Comparison of ENCODE assay signal across 23 mouse cellular contexts in genomic region chr2:165420195-165420594, GRCm38 (mm10). TPM values are rescaled to one million over a fixed set of nuclear protein-coding genes. Genes with fewer than 3 reads are reported as not detected.
DNase-seq lines count a peak whose midpoint lies in the region; ATAC-seq and TF ChIP-seq lines count a peak whose summit lies in the region.
"Had no signal": no experiment of that assay in that cellular context is flagged by ENCODE, and none has a peak within 500 bp of the region (broad histone marks: within the 10 kb centered on the region; RNA-seq: fewer than 3 reads in every experiment).

No protein-coding gene starts in this region.

- H3K4me2 ChIP-seq in heart, embryonic 13.5 days: no peak overlapping the region
- H3K4me2 ChIP-seq in embryonic facial prominence, embryonic 13.5 days: no peak overlapping the region
- no peak overlapping the region for H3K4me2 ChIP-seq in hindbrain, embryonic 16.5 days (ENCODE audit: low read length)
- no peak overlapping the region for H3K4me2 ChIP-seq in midbrain, postnatal 0 days (ENCODE audit: low read depth, low read length, poor library complexity, severe bottlenecking)
- no peak overlapping the region for H3K4me2 ChIP-seq in intestine, embryonic 15.5 days (replicated peaks)
- H3K4me2 ChIP-seq: embryonic facial prominence, embryonic 15.5 days; heart, embryonic 12.5 days; limb, embryonic 12.5 days; liver, embryonic 15.5 days; neural tube, embryonic 12.5 days; stomach, embryonic 15.5 days had no signal

- ATAC-seq in heart, embryonic 13.5 days (ENCODE audit: extremely low read depth, insufficient number of reproducible peaks, low FRiP score, low TSS enrichment): no peak
- no peak for ATAC-seq in embryonic facial prominence, embryonic 13.5 days (ENCODE audit: insufficient number of reproducible peaks, insufficient read depth, low FRiP score, low TSS enrichment, low read depth)
- ATAC-seq in hindbrain, embryonic 16.5 days: peak; percentile 26; the same call in 1 of the 2 replicates
- peak; percentile 34; the same call in 1 of the 2 replicates for ATAC-seq in midbrain, postnatal 0 days (ENCODE audit: low FRiP score)
- ATAC-seq in intestine, embryonic 15.5 days: no peak
- ATAC-seq: activated CD4-positive, CD25-positive, alpha-beta regulatory T cell, adult 4 months had no signal

- peaks cover 20% of the 10 kb centered on the region for H3K4me1 ChIP-seq in heart, embryonic 13.5 days
- peaks cover 35% of the 10 kb centered on the region for H3K4me1 ChIP-seq in embryonic facial prominence, embryonic 13.5 days
- H3K4me1 ChIP-seq in hindbrain, embryonic 16.5 days (ENCODE audit: control insufficient read depth, insufficient read depth, low read depth, low read length): peaks cover 9% of the 10 kb centered on the region
- peaks cover 3% of the 10 kb centered on the region; the same call in 1 of the 2 replicates for H3K4me1 ChIP-seq in midbrain, postnatal 0 days (ENCODE audit: insufficient read depth, low read length)
- no peaks in the 10 kb centered on the region for H3K4me1 ChIP-seq in intestine, embryonic 15.5 days (replicated peaks)
- H3K4me1 ChIP-seq: stomach, embryonic 15.5 days had no signal

- DNase-seq in heart, postnatal 36 days: no peak
- no peak for DNase-seq in midbrain, postnatal 0 days (ENCODE audit: low spot score)
- DNase-seq in adrenal gland, postnatal 25 days: no peak
- DNase-seq in kidney, adult 9 months: no peak
- DNase-seq: kidney, adult 8-10 months; kidney, postnatal 4 days; lung, postnatal 10 days; thymus, postnatal 36 days had no signal

- TF ChIP-seq CTCF in midbrain, postnatal 0 days (IDR thresholded peaks at IDR 0.05): no peak

- H3K9ac ChIP-seq in heart, embryonic 13.5 days: 0 out of 2 replicates have a peak overlapping the region, but pooled peaks have one; percentile 25
- H3K9ac ChIP-seq in embryonic facial prominence, embryonic 13.5 days: no peak overlapping the region
- no peak overlapping the region for H3K9ac ChIP-seq in hindbrain, embryonic 16.5 days (ENCODE audit: low read depth, low read length)
- no peak overlapping the region for H3K9ac ChIP-seq in midbrain, postnatal 0 days (replicated peaks; ENCODE audit: low read length, poor library complexity, severe bottlenecking)
- no peak overlapping the region for H3K9ac ChIP-seq in intestine, embryonic 15.5 days
- H3K9ac ChIP-seq: embryonic facial prominence, embryonic 15.5 days; heart, embryonic 12.5 days; limb, embryonic 12.5 days; liver, embryonic 15.5 days; neural tube, embryonic 12.5 days; stomach, embryonic 15.5 days had no signal

- no peaks in the 10 kb centered on the region for H3K36me3 ChIP-seq in heart, embryonic 13.5 days
- no peaks in the 10 kb centered on the region for H3K36me3 ChIP-seq in embryonic facial prominence, embryonic 13.5 days
- H3K36me3 ChIP-seq in hindbrain, embryonic 16.5 days (ENCODE audit: control insufficient read depth, insufficient read depth, low read length): no peaks in the 10 kb centered on the region
- no peaks in the 10 kb centered on the region for H3K36me3 ChIP-seq in midbrain, postnatal 0 days (ENCODE audit: insufficient read depth, low read length)
- H3K36me3 ChIP-seq in intestine, embryonic 15.5 days: no peaks in the 10 kb centered on the region
- H3K36me3 ChIP-seq: embryonic facial prominence, embryonic 15.5 days; heart, embryonic 12.5 days; limb, embryonic 12.5 days; liver, embryonic 15.5 days; neural tube, embryonic 12.5 days; stomach, embryonic 15.5 days had no signal

- H3K9me3 ChIP-seq in heart, embryonic 13.5 days: no peaks in the 10 kb centered on the region
- H3K9me3 ChIP-seq in embryonic facial prominence, embryonic 13.5 days: no peaks in the 10 kb centered on the region
- no peaks in the 10 kb centered on the region for H3K9me3 ChIP-seq in hindbrain, embryonic 16.5 days (ENCODE audit: control insufficient read depth, low read length)
- H3K9me3 ChIP-seq in midbrain, postnatal 0 days (ENCODE audit: low read length): no peaks in the 10 kb centered on the region
- no peaks in the 10 kb centered on the region for H3K9me3 ChIP-seq in intestine, embryonic 15.5 days
- H3K9me3 ChIP-seq: embryonic facial prominence, embryonic 15.5 days; heart, embryonic 12.5 days; limb, embryonic 12.5 days; liver, embryonic 15.5 days; megakaryocyte, embryonic 14.5 days; neural tube, embryonic 12.5 days; stomach, embryonic 15.5 days had no signal

- peaks cover 2% of the 10 kb centered on the region; the same call in 1 of the 2 replicates for H3K27me3 ChIP-seq in heart, embryonic 13.5 days (replicated peaks)
- H3K27me3 ChIP-seq in embryonic facial prominence, embryonic 13.5 days: no peaks in the 10 kb centered on the region
- no peaks in the 10 kb centered on the region for H3K27me3 ChIP-seq in hindbrain, embryonic 16.5 days (replicated peaks; ENCODE audit: control insufficient read depth, insufficient read depth, low read length)
- H3K27me3 ChIP-seq in midbrain, postnatal 0 days (ENCODE audit: insufficient read depth, low read length): no peaks in the 10 kb centered on the region
- no peaks in the 10 kb centered on the region for H3K27me3 ChIP-seq in intestine, embryonic 15.5 days (replicated peaks)
- H3K27me3 ChIP-seq: embryonic facial prominence, embryonic 15.5 days; limb, embryonic 12.5 days; liver, embryonic 15.5 days; neural tube, embryonic 12.5 days; stomach, embryonic 15.5 days had no signal

- WGBS in heart, embryonic 13.5 days: 67% methylated on average over 2 of the region's 2 CpGs
- WGBS in embryonic facial prominence, embryonic 13.5 days: 76% methylated on average over 2 of the region's 2 CpGs
- WGBS in hindbrain, embryonic 16.5 days: 46% methylated on average over 2 of the region's 2 CpGs
- WGBS in midbrain, postnatal 0 days: 40% methylated on average over 2 of the region's 2 CpGs
- 75% methylated on average over 2 of the region's 2 CpGs for WGBS in intestine, embryonic 15.5 days

- H3K4me3 ChIP-seq in heart, embryonic 13.5 days: no peak overlapping the region
- H3K4me3 ChIP-seq in embryonic facial prominence, embryonic 13.5 days: no peak overlapping the region
- no peak overlapping the region for H3K4me3 ChIP-seq in hindbrain, embryonic 16.5 days (ENCODE audit: low read length)
- no peak overlapping the region for H3K4me3 ChIP-seq in midbrain, postnatal 0 days (ENCODE audit: low read depth, low read length)
- H3K4me3 ChIP-seq in intestine, embryonic 15.5 days (replicated peaks): no peak overlapping the region
- H3K4me3 ChIP-seq: embryonic facial prominence, embryonic 15.5 days; heart, embryonic 12.5 days; limb, embryonic 12.5 days; liver, embryonic 15.5 days; megakaryocyte, embryonic 14.5 days; neural tube, embryonic 12.5 days; stomach, embryonic 15.5 days had no signal

- intact Hi-C loops in heart, postnatal 36 days (cut with DNase I): no loop called here

- no peak overlapping the region for H3K27ac ChIP-seq in heart, embryonic 13.5 days (replicated peaks)
- 0 out of 2 replicates have a peak overlapping the region, but pooled peaks have one; percentile 4 for H3K27ac ChIP-seq in embryonic facial prominence, embryonic 13.5 days
- peak overlapping the region; percentile 71 for H3K27ac ChIP-seq in hindbrain, embryonic 16.5 days (ENCODE audit: low read depth, low read length)
- H3K27ac ChIP-seq in midbrain, postnatal 0 days (ENCODE audit: low read depth, low read length): peak overlapping the region; percentile 55
- no peak overlapping the region for H3K27ac ChIP-seq in intestine, embryonic 15.5 days
- H3K27ac ChIP-seq: embryonic facial prominence, embryonic 15.5 days; limb, embryonic 12.5 days; liver, embryonic 15.5 days; neural tube, embryonic 12.5 days; stomach, embryonic 15.5 days had no signal

RNA-seq across cellular contexts. Expression of gene Ocstamp, which starts 20.0 kb away (rescaled TPM):
- 0.18 TPM in 1 of 2 replicates, not detected in the other for polyA plus RNA-seq in heart, embryonic 13.5 days (2015; fragmentation: Nextera tagmentation; extraction: Ambion mirVana)
- not detected for total RNA-seq in heart, postnatal 36 days (2021)
- 0.21 TPM in 1 of 2 replicates, not detected in the other for polyA plus RNA-seq in embryonic facial prominence, embryonic 13.5 days (2015; fragmentation: Nextera tagmentation; extraction: Ambion mirVana)
- 0.04 and 0.05 TPM in 2 replicates for polyA plus RNA-seq in hindbrain, embryonic 16.5 days (2015; fragmentation: Nextera tagmentation; extraction: Ambion mirVana)
- not detected in 2 replicates for total RNA-seq in midbrain, postnatal 0 days (2014; rRNA removed)
- polyA plus RNA-seq in midbrain, postnatal 0 days (2015; fragmentation: Nextera tagmentation; extraction: Ambion mirVana): 0.04 and 0.06 TPM in 2 replicates
- total RNA-seq in adrenal gland, postnatal 25 days (2021): 0.15 TPM in 1 of 2 replicates, not detected in the other
- 0.61 and 0.64 TPM in 2 replicates for polyA plus RNA-seq in intestine, embryonic 15.5 days (2015; fragmentation: Nextera tagmentation; extraction: Ambion mirVana)
- total RNA-seq: hematopoietic stem cell, adult 5-6 weeks had no signal
- polyA plus RNA-seq: activated CD4-positive, CD25-positive, alpha-beta regulatory T cell, adult 4 months; cortical plate, adult 2 months; limb, embryonic 12.5 days had no signal

RNA-seq across cellular contexts. Expression of gene Zfp334, which starts 32.1 kb away (rescaled TPM):
- polyA plus RNA-seq in heart, embryonic 13.5 days (2015; fragmentation: Nextera tagmentation; extraction: Ambion mirVana): 5.1 and 5.2 TPM in 2 replicates
- total RNA-seq in heart, postnatal 36 days (2021): 1 to 10 TPM; 2.1 to 2.2 TPM
- 9.5 and 9.7 TPM in 2 replicates for polyA plus RNA-seq in embryonic facial prominence, embryonic 13.5 days (2015; fragmentation: Nextera tagmentation; extraction: Ambion mirVana)
- polyA plus RNA-seq in hindbrain, embryonic 16.5 days (2015; fragmentation: Nextera tagmentation; extraction: Ambion mirVana): 6.8 and 9.0 TPM in 2 replicates
- total RNA-seq in midbrain, postnatal 0 days (2014; rRNA removed): 15.1 and 18.2 TPM in 2 replicates
- polyA plus RNA-seq in midbrain, postnatal 0 days (2015; fragmentation: Nextera tagmentation; extraction: Ambion mirVana): 4.2 TPM in 2 replicates
- 5.3 and 6.3 TPM in 2 replicates for total RNA-seq in adrenal gland, postnatal 25 days (2021)
- 4.9 and 5.0 TPM in 2 replicates for polyA plus RNA-seq in intestine, embryonic 15.5 days (2015; fragmentation: Nextera tagmentation; extraction: Ambion mirVana)
- total RNA-seq: hematopoietic stem cell, adult 5-6 weeks had no signal

RNA-seq across cellular contexts. Expression of gene Zfp663, which starts 51.7 kb away (rescaled TPM):
- polyA plus RNA-seq in heart, embryonic 13.5 days (2015; fragmentation: Nextera tagmentation; extraction: Ambion mirVana): 0.16 TPM in 1 of 2 replicates, not detected in the other
- total RNA-seq in heart, postnatal 36 days (2021): not detected
- polyA plus RNA-seq in embryonic facial prominence, embryonic 13.5 days (2015; fragmentation: Nextera tagmentation; extraction: Ambion mirVana): 1.1 and 2.2 TPM in 2 replicates
- polyA plus RNA-seq in hindbrain, embryonic 16.5 days (2015; fragmentation: Nextera tagmentation; extraction: Ambion mirVana): 4.5 and 5.5 TPM in 2 replicates
- total RNA-seq in midbrain, postnatal 0 days (2014; rRNA removed): 4.8 and 10.2 TPM in 2 replicates
- polyA plus RNA-seq in midbrain, postnatal 0 days (2015; fragmentation: Nextera tagmentation; extraction: Ambion mirVana): 3.8 and 4.3 TPM in 2 replicates
- total RNA-seq in adrenal gland, postnatal 25 days (2021): not detected in 2 replicates
- polyA plus RNA-seq in intestine, embryonic 15.5 days (2015; fragmentation: Nextera tagmentation; extraction: Ambion mirVana): 0.75 and 1.1 TPM in 2 replicates
- total RNA-seq: hematopoietic stem cell, adult 5-6 weeks had no signal
- polyA plus RNA-seq: activated CD4-positive, CD25-positive, alpha-beta regulatory T cell, adult 4 months; heart, embryonic 12.5 days; liver, embryonic 15.5 days; small intestine, adult 2 months had no signal

RNA-seq across cellular contexts. Expression of gene Slc13a3, which starts 52.8 kb away (rescaled TPM):
- polyA plus RNA-seq in heart, embryonic 13.5 days (2015; fragmentation: Nextera tagmentation; extraction: Ambion mirVana): 0.18 and 0.23 TPM in 2 replicates
- total RNA-seq in heart, postnatal 36 days (2021): 1 to 10 TPM in 1 of 2 experiments, under 1 TPM in 1; 0.33 to 1.2 TPM
- polyA plus RNA-seq in embryonic facial prominence, embryonic 13.5 days (2015; fragmentation: Nextera tagmentation; extraction: Ambion mirVana): 0.40 and 0.42 TPM in 2 replicates
- polyA plus RNA-seq in hindbrain, embryonic 16.5 days (2015; fragmentation: Nextera tagmentation; extraction: Ambion mirVana): 11.7 and 13.1 TPM in 2 replicates
- 25.5 and 32.1 TPM in 2 replicates for total RNA-seq in midbrain, postnatal 0 days (2014; rRNA removed)
- polyA plus RNA-seq in midbrain, postnatal 0 days (2015; fragmentation: Nextera tagmentation; extraction: Ambion mirVana): 17.4 and 20.3 TPM in 2 replicates
- 0.58 and 1.5 TPM in 2 replicates for total RNA-seq in adrenal gland, postnatal 25 days (2021)
- 0.36 and 0.51 TPM in 2 replicates for polyA plus RNA-seq in intestine, embryonic 15.5 days (2015; fragmentation: Nextera tagmentation; extraction: Ambion mirVana)
- total RNA-seq: hematopoietic stem cell, adult 5-6 weeks had no signal
- polyA plus RNA-seq: activated CD4-positive, CD25-positive, alpha-beta regulatory T cell, adult 4 months; limb, embryonic 12.5 days had no signal

Comparison
In these comparisons a context has a peak if more than half of its experiments do, and no peak if none do; other contexts are left out.
1. ATAC-seq: peak in hindbrain, embryonic 16.5 days (single experiment) and midbrain, postnatal 0 days (single experiment); none in heart, embryonic 13.5 days (single experiment), embryonic facial prominence, embryonic 13.5 days (single experiment) and intestine, embryonic 15.5 days (single experiment).
2. H3K27ac ChIP-seq: peak in embryonic facial prominence, embryonic 13.5 days (single experiment), hindbrain, embryonic 16.5 days (single experiment) and midbrain, postnatal 0 days (single experiment); none in heart, embryonic 13.5 days (single experiment) and intestine, embryonic 15.5 days (single experiment).